Mouse (Mus musculus): ENCODE data around the gene Aplp2. TPM values are rescaled to one million over a fixed set of nuclear protein-coding genes. Genes with fewer than 3 reads are reported as not detected.

Gene Aplp2
- polyA plus RNA-seq, 1 experiment from 2014 or later, result 412 TPM

- Histone ChIP-seq H3K27ac (replicated peaks) (no peak overlapping the region), H3K27me3 (no peaks in the 10 kb centered on the region), H3K36me3 (no peaks in the 10 kb centered on the region), H3K4me2 (no peak overlapping the region), H3K9me3 (no peaks in the 10 kb centered on the region), H3K4me1 (replicated peaks) (no peaks in the 10 kb centered on the region), H3K9ac (no peak overlapping the region), H3K4me3 (no peak overlapping the region)
- 66% methylated on average over 5 of the region's 5 CpGs for WGBS
- ATAC-seq (ENCODE audit: low FRiP score, low read depth), result no peak
Observed at GRCm38 (mm10) chr9:31243939-31244333, 32.3 kb upstream of the Aplp2 start.

DNA sequence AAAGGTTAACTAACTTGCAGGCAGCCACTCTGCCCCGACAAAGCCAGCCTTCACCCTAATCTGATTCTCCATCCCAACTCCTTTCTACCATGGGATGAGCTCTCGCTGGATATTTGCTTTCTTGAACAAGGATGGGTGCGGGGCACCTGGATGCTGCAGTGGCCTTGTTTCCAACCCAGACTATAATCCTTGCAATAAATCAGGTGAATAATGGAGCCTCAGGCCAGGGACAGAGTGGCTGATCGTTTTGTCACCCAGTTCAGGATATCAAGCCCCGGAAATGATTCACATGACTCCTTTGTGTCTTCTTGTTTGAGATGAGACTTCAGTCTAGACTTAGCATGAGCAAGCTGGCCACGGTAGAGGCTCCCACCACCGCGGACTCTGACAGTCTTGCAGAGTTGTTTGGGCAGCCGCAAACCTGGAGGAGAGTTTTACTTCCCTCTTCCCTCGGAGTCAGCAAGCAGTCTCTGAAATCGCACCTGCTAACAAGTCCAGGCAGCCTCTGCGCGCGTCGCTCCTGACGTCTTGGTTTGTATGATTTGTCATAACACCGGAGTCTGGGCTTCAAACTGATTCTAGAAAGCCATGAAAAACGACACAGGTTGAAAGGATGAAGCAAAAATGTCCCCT is 31.8 kb upstream of the Aplp2 start:
- Histone ChIP-seq H3K9ac (no peak overlapping the region), H3K4me1 (replicated peaks) (no peaks in the 10 kb centered on the region), H3K4me3 (no peak overlapping the region), H3K9me3 (no peaks in the 10 kb centered on the region), H3K27me3 (no peaks in the 10 kb centered on the region), H3K36me3 (no peaks in the 10 kb centered on the region), H3K4me2 (no peak overlapping the region), H3K27ac (replicated peaks) (no peak overlapping the region)
- no peak for ATAC-seq (ENCODE audit: low FRiP score, low read depth)
- WGBS, result 77% methylated on average over 18 of the region's 18 CpGs

DNA sequence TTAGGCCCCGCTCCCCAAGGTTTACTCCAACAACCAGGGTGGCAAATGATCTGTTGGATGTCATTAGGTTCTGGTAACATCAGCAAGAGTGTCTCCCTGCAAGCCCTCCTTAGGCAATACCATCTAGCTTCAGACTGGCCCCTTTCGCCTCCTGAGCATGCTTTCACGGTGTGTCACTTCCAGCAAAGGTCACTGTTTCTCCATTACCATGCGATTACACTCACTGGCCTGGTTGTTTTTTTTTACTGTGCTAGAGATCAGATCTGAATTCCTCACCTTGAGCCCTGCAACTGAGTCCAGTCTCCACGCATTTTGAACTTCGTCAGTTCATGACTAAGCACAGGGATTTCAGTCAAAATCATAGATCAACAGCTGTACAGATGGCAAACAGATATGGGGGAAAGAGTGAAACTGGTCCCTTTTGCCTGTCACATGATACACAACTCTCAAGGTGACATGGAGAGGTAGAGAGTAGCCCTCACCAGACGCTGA is 29.6 kb upstream of the Aplp2 start:
- 86% methylated on average over 7 of the region's 7 CpGs for WGBS
- no peak overlapping the region for H3K4me2 ChIP-seq
- no peak overlapping the region for H3K27ac ChIP-seq (replicated peaks)
- no peak overlapping the region for H3K9ac ChIP-seq
- ATAC-seq (ENCODE audit: low FRiP score, low read depth), result no peak
- no peaks in the 10 kb centered on the region for H3K27me3 ChIP-seq
- H3K9me3 ChIP-seq, result no peaks in the 10 kb centered on the region
- H3K36me3 ChIP-seq, result no peaks in the 10 kb centered on the region
- H3K4me1 ChIP-seq (replicated peaks), result no peaks in the 10 kb centered on the region
- H3K4me3 ChIP-seq, result no peak overlapping the region

GRCm38 (mm10) chr9:31240522-31241207 is 29.1 kb upstream of the Aplp2 start:
- no peaks in the 10 kb centered on the region for H3K27me3 ChIP-seq
- 87% methylated on average over 8 of the region's 8 CpGs for WGBS
- H3K4me1 ChIP-seq (replicated peaks), result no peaks in the 10 kb centered on the region
- H3K27ac ChIP-seq (replicated peaks), result no peak overlapping the region
- H3K9ac ChIP-seq, result no peak overlapping the region
- ATAC-seq (ENCODE audit: low FRiP score, low read depth), result no peak
- no peaks in the 10 kb centered on the region for H3K9me3 ChIP-seq
- no peak overlapping the region for H3K4me3 ChIP-seq
- H3K36me3 ChIP-seq, result no peaks in the 10 kb centered on the region
- H3K4me2 ChIP-seq, result no peak overlapping the region

DNA sequence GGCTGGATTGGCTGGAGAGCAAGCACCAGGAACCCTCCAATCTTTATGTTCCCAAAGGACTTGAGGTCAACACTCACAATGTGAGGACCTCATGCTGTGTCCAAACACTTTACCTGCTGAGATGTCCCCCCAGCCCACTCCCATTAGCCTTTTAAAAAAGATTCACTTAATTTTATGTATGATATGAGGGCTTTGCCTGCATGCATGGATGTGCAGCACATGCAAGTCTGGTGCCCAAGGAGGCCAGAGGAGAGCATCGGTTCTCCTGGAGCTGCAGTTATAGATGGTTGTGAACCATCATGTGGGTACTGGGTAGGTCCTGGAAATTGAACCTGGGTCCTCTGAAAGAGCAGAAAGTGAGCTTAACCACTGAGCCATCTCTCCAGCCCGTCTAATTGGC is 27.9 kb upstream of the Aplp2 start:
- ATAC-seq (ENCODE audit: low FRiP score, low read depth), result no peak
- H3K9ac ChIP-seq, result no peak overlapping the region
- H3K27ac ChIP-seq (replicated peaks), result no peak overlapping the region
- H3K9me3 ChIP-seq, result no peaks in the 10 kb centered on the region
- H3K36me3 ChIP-seq, result no peaks in the 10 kb centered on the region
- 0 out of 2 replicates have a peak, but pooled peaks cover 5% of the 10 kb centered on the region for H3K4me1 ChIP-seq (replicated peaks)
- WGBS, result 90% methylated on average over 2 of the region's 2 CpGs
- no peak overlapping the region for H3K4me3 ChIP-seq
- H3K27me3 ChIP-seq, result no peaks in the 10 kb centered on the region
- H3K4me2 ChIP-seq, result no peak overlapping the region

GRCm38 (mm10) chr9:31238526-31238925 is 26.9 kb upstream of the Aplp2 start:
- ATAC-seq (ENCODE audit: low FRiP score, low read depth), result no peak
- Histone ChIP-seq H3K27ac (replicated peaks) (no peak overlapping the region), H3K36me3 (no peaks in the 10 kb centered on the region), H3K4me2 (no peak overlapping the region), H3K4me1 (replicated peaks) (0 out of 2 replicates have a peak, but pooled peaks cover 5% of the 10 kb centered on the region), H3K9me3 (no peaks in the 10 kb centered on the region), H3K9ac (no peak overlapping the region), H3K27me3 (no peaks in the 10 kb centered on the region), H3K4me3 (no peak overlapping the region)
- WGBS, result 82% methylated on average over 2 of the region's 2 CpGs

GRCm38 (mm10) chr9:31236079-31236478 is 24.5 kb upstream of the Aplp2 start:
- Histone ChIP-seq H3K4me3 (no peak overlapping the region), H3K9ac (no peak overlapping the region), H3K27me3 (no peaks in the 10 kb centered on the region), H3K4me2 (no peak overlapping the region), H3K4me1 (replicated peaks) (peaks cover 15% of the 10 kb centered on the region; the same call in 1 of the 2 replicates), H3K27ac (replicated peaks) (no peak overlapping the region), H3K9me3 (no peaks in the 10 kb centered on the region), H3K36me3 (no peaks in the 10 kb centered on the region)
- 79% methylated on average over 5 of the region's 5 CpGs for WGBS
- ATAC-seq (ENCODE audit: low FRiP score, low read depth), result no peak

GRCm38 (mm10) chr9:31235489-31235888 is 23.9 kb upstream of the Aplp2 start:
- H3K4me1 ChIP-seq (replicated peaks), result peaks cover 15% of the 10 kb centered on the region; the same call in 1 of the 2 replicates
- no peak overlapping the region for H3K4me3 ChIP-seq
- no peak overlapping the region for H3K9ac ChIP-seq
- H3K9me3 ChIP-seq, result no peaks in the 10 kb centered on the region
- no peak for ATAC-seq (ENCODE audit: low FRiP score, low read depth)
- H3K36me3 ChIP-seq, result no peaks in the 10 kb centered on the region
- WGBS, result 83% methylated on average over 9 of the region's 9 CpGs
- H3K4me2 ChIP-seq, result no peak overlapping the region
- no peak overlapping the region for H3K27ac ChIP-seq (replicated peaks)
- H3K27me3 ChIP-seq, result no peaks in the 10 kb centered on the region

DNA sequence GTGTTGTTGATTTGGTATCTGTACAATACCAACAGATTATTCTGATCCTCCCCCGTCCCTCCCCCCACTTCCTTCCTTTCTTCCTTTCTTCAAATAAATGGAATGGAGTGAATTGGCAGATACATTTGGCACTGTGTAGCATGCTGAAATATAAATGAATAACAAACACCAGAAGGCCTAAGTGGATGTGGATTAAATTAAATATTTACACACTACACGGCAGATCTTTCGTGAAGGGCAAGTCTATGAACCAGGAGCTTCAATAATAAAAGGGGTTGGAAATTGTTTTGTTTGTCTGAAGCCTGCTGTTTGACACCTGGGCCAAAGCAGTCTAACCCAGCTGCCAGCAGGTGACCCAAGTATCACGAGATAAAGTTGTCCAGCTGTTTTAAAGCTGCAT is 23.4 kb upstream of the Aplp2 start:
- no peak overlapping the region for H3K4me3 ChIP-seq
- no peak overlapping the region for H3K9ac ChIP-seq
- no peaks in the 10 kb centered on the region for H3K36me3 ChIP-seq
- no peak overlapping the region for H3K27ac ChIP-seq (replicated peaks)
- ATAC-seq (ENCODE audit: low FRiP score, low read depth), result no peak
- peaks cover 15% of the 10 kb centered on the region; the same call in 1 of the 2 replicates for H3K4me1 ChIP-seq (replicated peaks)
- H3K9me3 ChIP-seq, result no peaks in the 10 kb centered on the region
- H3K27me3 ChIP-seq, result no peaks in the 10 kb centered on the region
- no peak overlapping the region for H3K4me2 ChIP-seq
- WGBS, result 60% methylated on average over 4 of the region's 4 CpGs

DNA sequence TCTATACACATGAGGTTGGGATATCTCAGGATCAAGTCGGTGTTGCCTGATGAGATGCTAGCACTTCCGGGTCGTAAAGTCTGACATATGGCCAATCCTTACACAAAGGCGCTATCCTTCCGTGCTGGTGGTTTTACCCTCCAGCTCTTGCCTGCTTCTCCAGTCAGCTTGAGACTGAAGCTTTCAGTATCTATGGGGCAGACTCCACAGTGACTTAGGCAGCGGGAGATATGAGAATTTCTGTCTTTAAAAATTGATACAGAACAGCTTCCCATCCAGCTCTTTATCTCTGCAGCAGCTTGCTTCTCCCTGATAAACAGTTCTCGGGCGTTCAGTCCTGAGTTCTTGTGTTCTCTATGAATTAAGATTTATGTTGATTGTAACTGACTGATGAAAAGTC is 14.9 kb upstream of the Aplp2 start:
- no peak overlapping the region for H3K9ac ChIP-seq
- no peak overlapping the region for H3K27ac ChIP-seq (replicated peaks)
- H3K27me3 ChIP-seq, result no peaks in the 10 kb centered on the region
- no peaks in the 10 kb centered on the region for H3K36me3 ChIP-seq
- WGBS, result 85% methylated on average over 8 of the region's 8 CpGs
- no peaks in the 10 kb centered on the region for H3K9me3 ChIP-seq
- H3K4me2 ChIP-seq, result no peak overlapping the region
- ATAC-seq (ENCODE audit: low FRiP score, low read depth), result no peak
- H3K4me3 ChIP-seq, result no peak overlapping the region
- H3K4me1 ChIP-seq (replicated peaks), result no peaks in the 10 kb centered on the region

DNA sequence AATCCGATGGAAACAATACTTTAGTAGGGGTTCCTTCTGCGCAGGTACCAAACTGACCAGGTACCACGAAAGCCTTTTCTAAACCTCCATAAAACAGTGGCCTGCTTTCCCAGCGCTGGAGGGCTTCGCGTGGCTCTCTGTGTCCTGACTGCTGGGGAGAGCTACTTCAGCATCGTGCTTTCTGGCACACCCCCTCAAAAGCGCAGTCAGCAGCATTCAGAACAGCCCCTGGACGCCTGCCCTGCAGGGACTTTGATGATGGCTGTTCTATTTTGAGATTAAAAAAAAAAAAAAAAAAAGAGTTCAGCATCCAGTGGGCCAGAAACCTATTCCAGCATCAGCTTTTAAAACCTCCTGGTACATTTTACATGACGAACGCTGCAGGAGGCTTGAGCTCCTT is 14.2 kb upstream of the Aplp2 start:
- Histone ChIP-seq H3K27me3 (no peaks in the 10 kb centered on the region), H3K4me2 (no peak overlapping the region), H3K4me1 (replicated peaks) (no peaks in the 10 kb centered on the region), H3K9ac (no peak overlapping the region), H3K4me3 (no peak overlapping the region), H3K27ac (replicated peaks) (no peak overlapping the region), H3K36me3 (no peaks in the 10 kb centered on the region), H3K9me3 (no peaks in the 10 kb centered on the region)
- ATAC-seq (ENCODE audit: low FRiP score, low read depth), result no peak
- WGBS, result 78% methylated on average over 11 of the region's 11 CpGs

GRCm38 (mm10) chr9:31223475-31223874 is 11.9 kb upstream of the Aplp2 start:
- no peak overlapping the region for H3K9ac ChIP-seq
- no peaks in the 10 kb centered on the region for H3K27me3 ChIP-seq
- 76% methylated on average over 4 of the region's 4 CpGs for WGBS
- H3K9me3 ChIP-seq, result no peaks in the 10 kb centered on the region
- no peak overlapping the region for H3K4me3 ChIP-seq
- no peak for ATAC-seq (ENCODE audit: low FRiP score, low read depth)
- H3K27ac ChIP-seq (replicated peaks), result no peak overlapping the region
- H3K36me3 ChIP-seq, result no peaks in the 10 kb centered on the region
- H3K4me2 ChIP-seq, result no peak overlapping the region
- H3K4me1 ChIP-seq (replicated peaks), result no peaks in the 10 kb centered on the region

All from hindbrain, embryonic 15.5 days (tissue).